Mouse (Mus musculus): ENCODE measurements at regions not wholly inside any gene's neighbourhood (a gene's known extent, or its start where the extent isn't known, plus 50 kb on each side); places are given as distances from the start of the nearest gene placed in this dataset.

GRCm38 (mm10) chr7:134569247-134569646 lies 101.2 kb upstream of the Dock1 start:
- TF ChIP-seq E2F4 (IDR thresholded peaks at IDR 0.05; ENCODE audit: borderline replicate concordance, low read depth, low read length) (no peak), TAL1 (IDR thresholded peaks at IDR 0.05; ENCODE audit: low read length) (no peak), TBP (IDR thresholded peaks at IDR 0.05; ENCODE audit: low read depth, low read length) (no peak), MYC (IDR thresholded peaks at IDR 0.05; ENCODE audit: low read depth, low read length) (no peak), SIN3A (IDR thresholded peaks at IDR 0.05; ENCODE audit: low read length) (no peak), BHLHE40 (IDR thresholded peaks at IDR 0.05; ENCODE audit: borderline replicate concordance, low read depth, low read length) (no peak), ZNF384 (IDR thresholded peaks at IDR 0.05; ENCODE audit: low read depth, low read length) (no peak), RCOR1 (IDR thresholded peaks at IDR 0.05; ENCODE audit: low read depth, low read length) (no peak), MAZ (IDR thresholded peaks at IDR 0.05; ENCODE audit: low read depth, low read length) (no peak), ETS1 (IDR thresholded peaks at IDR 0.05; ENCODE audit: low read depth, low read length) (no peak)
- Histone ChIP-seq H3K36me3 (ENCODE audit: control insufficient read depth in 1 of 2, insufficient read depth in 2 of 2, low read length in 2 of 2) (no peaks in the 10 kb centered on the region), H3K27me3 (ENCODE audit: control insufficient read depth in 1 of 2, insufficient read depth in 2 of 2, low read length in 2 of 2) (no peaks in the 10 kb centered on the region), H3K4me1 (ENCODE audit: control insufficient read depth in 1 of 2, insufficient read depth in 2 of 2, low read length in 2 of 2) (no peaks in the 10 kb centered on the region), H3K27ac (ENCODE audit: control insufficient read depth, low read depth, low read length) (no peak overlapping the region), H3K79me2 (ENCODE audit: control insufficient read depth, insufficient read depth, low read length, poor library complexity) (no peaks in the 10 kb centered on the region), H3K9ac (ENCODE audit: control insufficient read depth, low read depth, low read length, poor library complexity, severe bottlenecking) (no peak overlapping the region), H3K4me3 (ENCODE audit: control insufficient read depth in 1 of 2, insufficient read depth in 1 of 2, low read depth in 2 of 2, low read length in 2 of 2) (no peak overlapping the region), H3K9me3 (replicated peaks; ENCODE audit: insufficient read depth, low read length) (no peaks in the 10 kb centered on the region)
- no peak for DNase-seq (ENCODE audit: low read depth, low spot score)

GRCm38 (mm10) chr7:134570176-134570810 lies 100.2 kb upstream of the Dock1 start:
- H3K27me3 ChIP-seq (ENCODE audit: control insufficient read depth in 1 of 2, insufficient read depth in 2 of 2, low read length in 2 of 2): no peaks in the 10 kb centered on the region
- TF ChIP-seq MYB (IDR thresholded peaks at IDR 0.05; ENCODE audit: low read depth, low read length) (no peak), GABPA (IDR thresholded peaks at IDR 0.05; ENCODE audit: low read depth, low read length) (no peak), KAT2A (conservative IDR thresholded peaks at IDR 0.05; ENCODE audit: low read depth, low read length) (no peak), TBP (IDR thresholded peaks at IDR 0.05; ENCODE audit: low read depth, low read length) (no peak), USF2 (IDR thresholded peaks at IDR 0.05; ENCODE audit: borderline replicate concordance in 1 of 2, insufficient read depth in 1 of 2, low read depth in 1 of 2, low read length in 2 of 2) (no peak), TCF12 (IDR thresholded peaks at IDR 0.05; ENCODE audit: low read depth, low read length) (no peak), HCFC1 (IDR thresholded peaks at IDR 0.05; ENCODE audit: low read depth, low read length) (no peak), SMC3 (IDR thresholded peaks at IDR 0.05; ENCODE audit: low read depth, low read length) (no peak), ZMIZ1 (IDR thresholded peaks at IDR 0.05; ENCODE audit: low read depth, low read length) (no peak), EP300 (IDR thresholded peaks at IDR 0.05; ENCODE audit: low read depth in 1 of 2, low read length in 2 of 2) (no peak), GATA1 (IDR thresholded peaks at IDR 0.05; ENCODE audit: low read depth, low read length) (no peak), BHLHE40 (IDR thresholded peaks at IDR 0.05; ENCODE audit: borderline replicate concordance, low read depth, low read length) (no peak), SIN3A (IDR thresholded peaks at IDR 0.05; ENCODE audit: low read length) (no peak), CHD1 (IDR thresholded peaks at IDR 0.05; ENCODE audit: low read depth, low read length) (no peak), ZKSCAN1 (IDR thresholded peaks at IDR 0.05; ENCODE audit: low read depth, low read length) (no peak), MXI1 (IDR thresholded peaks at IDR 0.05; ENCODE audit: low read depth, low read length) (no peak)
- H3K9ac ChIP-seq (ENCODE audit: control insufficient read depth, low read depth, low read length, poor library complexity, severe bottlenecking): no peak overlapping the region
- H3K4me3 ChIP-seq (ENCODE audit: control insufficient read depth in 1 of 2, insufficient read depth in 1 of 2, low read depth in 2 of 2, low read length in 2 of 2): no peak overlapping the region
- no peaks in the 10 kb centered on the region for H3K9me3 ChIP-seq (replicated peaks; ENCODE audit: insufficient read depth, low read length)
- H3K27ac ChIP-seq (ENCODE audit: control insufficient read depth, low read depth, low read length): no peak overlapping the region
- H3K36me3 ChIP-seq (ENCODE audit: control insufficient read depth in 1 of 2, insufficient read depth in 2 of 2, low read length in 2 of 2): no peaks in the 10 kb centered on the region
- H3K79me2 ChIP-seq (ENCODE audit: control insufficient read depth, insufficient read depth, low read length, poor library complexity): no peaks in the 10 kb centered on the region
- H3K4me1 ChIP-seq (ENCODE audit: control insufficient read depth in 1 of 2, insufficient read depth in 2 of 2, low read length in 2 of 2): no peaks in the 10 kb centered on the region
- no peak for DNase-seq (ENCODE audit: low read depth, low spot score)
